Mouse (Mus musculus) macrophage (primary cell): ENCODE data around the gene Olfm4. TPM values are rescaled to one million over a fixed set of nuclear protein-coding genes. Genes with fewer than 3 reads are reported as not detected.

ENCODE experiments used
- H3K27ac ChIP-seq: fragments of 350-480 bp; formaldehyde crosslinking; 2 replicates; pipeline ENCODE4 v1.9.0; 2021
- H3K36me3 ChIP-seq: fragments of 350-480 bp; formaldehyde crosslinking; 2 replicates; pipeline ENCODE4 v1.9.0; 2021; ENCODE audit errors: inconsistent target
- H3K4me3 ChIP-seq: fragments of 350-480 bp; formaldehyde crosslinking; 2 replicates; pipeline ENCODE4 v1.9.0; 2021; ENCODE audit errors: inconsistent target
- H3K79me2 ChIP-seq: fragments of 350-480 bp; formaldehyde crosslinking; 2 replicates; pipeline ENCODE4 v1.9.0; 2021; ENCODE audit errors: inconsistent target
- WGBS: methylation state at CpG from one replicate; pipeline ENCODE4 v1.1.7; 2026; ENCODE audit warnings: inconsistent platforms; ENCODE audit not compliant: missing documents; 5-methylcytosine and 5-hydroxymethylcytosine counted together
- polyA plus RNA-seq: library from polyadenylated mRNA; stranded (reverse); fragments of 250-400 nt; gene quantifications from 3 replicates; pipeline ENCODE4 v1.2.4, GENCODE M21; 2018; ENCODE audit warnings: inconsistent platforms

The Olfm4 gene
- polyA plus RNA-seq, 1 experiment from 2014 or later: 0.76 TPM

- Histone ChIP-seq H3K79me2 (no peaks in the 10 kb centered on the region), H3K36me3 (no peaks in the 10 kb centered on the region), H3K27ac (no peak overlapping the region), H3K4me3 (no peak overlapping the region)
- 65% methylated on average over 4 of the region's 4 CpGs for WGBS
Measured at GRCm38 (mm10) chr14:79989785-79990184, 5.9 kb downstream of the Olfm4 start.

GRCm38 (mm10) chr14:79990547-79990946 lies 6.7 kb downstream of the Olfm4 start:
- Histone ChIP-seq H3K79me2 (no peaks in the 10 kb centered on the region), H3K4me3 (no peak overlapping the region), H3K27ac (no peak overlapping the region), H3K36me3 (no peaks in the 10 kb centered on the region)
- WGBS: 78% methylated on average over 5 of the region's 5 CpGs

DNA sequence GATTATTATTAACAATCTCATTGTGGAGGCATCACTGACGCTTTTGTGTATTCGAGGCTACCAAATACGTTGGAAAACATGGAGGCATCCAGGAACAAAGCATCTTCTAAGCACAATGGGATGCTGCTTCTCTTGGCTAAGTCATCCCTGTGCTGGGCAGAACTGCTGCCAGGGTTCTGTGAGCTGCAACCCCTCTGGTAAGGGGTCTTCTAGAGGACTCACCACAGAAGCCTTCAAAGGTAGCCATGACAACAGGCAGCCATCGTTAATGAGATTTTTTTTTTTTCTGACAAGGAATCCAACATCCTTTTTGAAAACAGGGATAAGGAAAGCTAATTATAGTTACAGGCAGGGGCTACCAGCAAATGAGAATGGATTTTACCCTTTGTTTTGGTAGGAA lies 13.7 kb downstream of the Olfm4 start:
- Histone ChIP-seq H3K79me2 (no peaks in the 10 kb centered on the region), H3K4me3 (no peak overlapping the region), H3K27ac (no peak overlapping the region), H3K36me3 (no peaks in the 10 kb centered on the region)
- 77% methylated on average over 4 of the region's 4 CpGs for WGBS

DNA sequence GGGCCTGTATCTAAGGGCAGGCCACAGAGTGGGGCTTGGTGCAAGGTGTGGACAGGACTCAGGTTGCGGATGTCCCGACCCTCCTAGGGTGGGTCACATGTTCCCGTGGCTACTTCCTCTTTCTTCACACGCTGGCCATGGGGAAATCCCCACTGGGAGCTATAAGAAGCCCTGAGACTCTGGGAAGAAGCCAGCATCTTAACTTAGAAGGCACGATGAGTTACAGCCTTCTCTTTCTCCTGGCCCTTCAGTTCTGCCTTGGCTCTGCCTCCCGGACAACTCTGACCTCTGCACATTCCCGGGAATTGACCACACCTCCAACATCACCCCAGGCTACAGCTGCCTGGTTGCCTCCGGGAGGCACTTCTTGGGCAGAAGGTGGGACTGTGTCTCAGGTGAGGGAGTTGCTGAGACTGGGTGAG lies 16.2 kb downstream of the Olfm4 start:
- Histone ChIP-seq H3K4me3 (no peak overlapping the region), H3K79me2 (no peaks in the 10 kb centered on the region)
- 12% methylated on average over 8 of the region's 8 CpGs for WGBS

GRCm38 (mm10) chr14:80007686-80008085 lies 23.8 kb downstream of the Olfm4 start:
- Histone ChIP-seq H3K4me3 (no peak overlapping the region), H3K79me2 (no peaks in the 10 kb centered on the region), H3K36me3 (no peaks in the 10 kb centered on the region), H3K27ac (no peak overlapping the region)
- WGBS: 80% methylated on average over 3 of the region's 3 CpGs

More for the DNA sequence above, 16.2 kb downstream of the Olfm4 start:
- H3K27ac ChIP-seq: no peak overlapping the region
- H3K36me3 ChIP-seq: no peaks in the 10 kb centered on the region

GRCm38 (mm10) chr14:80010426-80010825 lies 26.5 kb downstream of the Olfm4 start:
- Histone ChIP-seq H3K27ac (no peak overlapping the region), H3K36me3 (no peaks in the 10 kb centered on the region), H3K79me2 (no peaks in the 10 kb centered on the region), H3K4me3 (no peak overlapping the region)
- WGBS: 77% methylated on average over 3 of the region's 3 CpGs

- Histone ChIP-seq H3K36me3 (no peaks in the 10 kb centered on the region), H3K27ac (no peak overlapping the region), H3K79me2 (no peaks in the 10 kb centered on the region), H3K4me3 (no peak overlapping the region)
- 63% methylated on average over 6 of the region's 6 CpGs for WGBS
Measured at GRCm38 (mm10) chr14:80014966-80015365, 31.1 kb downstream of the Olfm4 start.

GRCm38 (mm10) chr14:80016112-80016511 lies 32.2 kb downstream of the Olfm4 start:
- Histone ChIP-seq H3K79me2 (no peaks in the 10 kb centered on the region), H3K27ac (no peak overlapping the region), H3K36me3 (no peaks in the 10 kb centered on the region), H3K4me3 (no peak overlapping the region)

GRCm38 (mm10) chr14:80026078-80026477 lies 42.2 kb downstream of the Olfm4 start:
- Histone ChIP-seq H3K79me2 (no peaks in the 10 kb centered on the region), H3K4me3 (no peak overlapping the region), H3K27ac (no peak overlapping the region), H3K36me3 (no peaks in the 10 kb centered on the region)
- 83% methylated on average over 6 of the region's 6 CpGs for WGBS

DNA sequence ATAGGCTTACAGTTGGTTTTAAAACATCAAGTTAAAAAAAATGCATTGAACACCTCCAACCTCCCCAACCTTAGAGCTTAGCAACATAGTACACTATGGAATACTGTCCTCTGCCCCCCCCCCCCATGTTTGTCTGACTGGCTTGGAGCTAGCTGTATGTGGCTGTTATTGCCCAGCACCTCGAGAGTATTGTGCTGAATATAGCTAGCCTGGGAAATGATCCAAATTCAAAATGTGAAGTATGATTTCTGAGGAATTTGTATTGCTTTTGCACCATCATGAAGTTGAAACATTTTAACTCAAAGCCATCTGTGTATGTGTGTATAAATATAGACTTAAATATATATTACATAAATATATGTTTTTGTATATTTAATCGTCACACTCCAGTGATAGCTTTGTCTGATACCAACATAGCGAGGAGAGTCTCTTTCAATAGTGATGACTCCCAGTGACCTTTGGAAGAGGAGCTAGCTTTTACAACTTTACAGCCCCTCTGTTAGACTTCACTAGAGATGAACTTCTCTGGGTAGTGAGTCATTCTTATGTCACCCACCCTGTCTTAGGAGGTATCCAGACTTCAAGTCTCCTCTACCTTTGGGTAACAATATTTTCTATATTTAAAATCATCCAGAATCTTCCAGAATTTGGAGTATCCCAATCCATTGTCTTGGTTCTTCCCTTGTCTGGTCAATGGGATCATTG lies 45.6 kb downstream of the Olfm4 start:
- Histone ChIP-seq H3K4me3 (no peak overlapping the region), H3K79me2 (no peaks in the 10 kb centered on the region), H3K27ac (no peak overlapping the region), H3K36me3 (no peaks in the 10 kb centered on the region)
- WGBS: 92% methylated on average over 3 of the region's 3 CpGs

DNA sequence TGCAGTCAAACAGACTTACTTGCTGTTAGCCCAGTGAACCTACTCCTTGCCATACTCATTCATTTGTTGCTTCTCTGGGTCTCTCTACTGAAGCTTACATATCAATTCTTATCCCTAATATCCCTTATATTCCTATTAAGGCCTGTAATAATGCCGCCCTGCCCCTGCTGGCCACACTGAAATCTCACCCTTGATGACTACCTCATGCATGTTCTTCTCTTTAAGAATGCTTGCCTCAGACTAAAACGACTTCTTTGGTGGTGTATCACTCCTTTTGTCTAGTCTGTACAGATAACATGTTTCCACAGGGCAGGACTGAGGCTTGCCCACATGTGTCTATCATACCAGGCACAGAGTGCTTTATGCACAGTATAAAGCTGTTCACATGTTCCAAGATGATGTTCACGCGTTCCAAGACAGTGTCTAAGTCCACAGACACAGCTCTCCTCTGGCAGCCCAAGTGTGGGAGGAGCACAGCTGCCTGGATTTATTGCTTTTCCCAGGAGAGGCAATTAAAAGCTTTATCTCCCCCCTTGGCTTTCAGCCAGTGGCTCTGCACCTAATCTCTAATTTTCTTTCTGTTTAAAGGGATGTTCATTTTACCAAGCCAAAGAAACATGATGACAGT lies 55.9 kb downstream of the Olfm4 start:
- no peak overlapping the region for H3K4me3 ChIP-seq
- H3K79me2 ChIP-seq: no peaks in the 10 kb centered on the region
- H3K27ac ChIP-seq: no peak overlapping the region
- 83% methylated on average over 4 of the region's 4 CpGs for WGBS
- H3K36me3 ChIP-seq: no peaks in the 10 kb centered on the region

- Histone ChIP-seq H3K36me3 (no peaks in the 10 kb centered on the region), H3K4me3 (no peak overlapping the region), H3K79me2 (no peaks in the 10 kb centered on the region), H3K27ac (no peak overlapping the region)
- WGBS: 92% methylated on average over 6 of the region's 6 CpGs
Measured at GRCm38 (mm10) chr14:80046104-80046734, 62.3 kb downstream of the Olfm4 start.

DNA sequence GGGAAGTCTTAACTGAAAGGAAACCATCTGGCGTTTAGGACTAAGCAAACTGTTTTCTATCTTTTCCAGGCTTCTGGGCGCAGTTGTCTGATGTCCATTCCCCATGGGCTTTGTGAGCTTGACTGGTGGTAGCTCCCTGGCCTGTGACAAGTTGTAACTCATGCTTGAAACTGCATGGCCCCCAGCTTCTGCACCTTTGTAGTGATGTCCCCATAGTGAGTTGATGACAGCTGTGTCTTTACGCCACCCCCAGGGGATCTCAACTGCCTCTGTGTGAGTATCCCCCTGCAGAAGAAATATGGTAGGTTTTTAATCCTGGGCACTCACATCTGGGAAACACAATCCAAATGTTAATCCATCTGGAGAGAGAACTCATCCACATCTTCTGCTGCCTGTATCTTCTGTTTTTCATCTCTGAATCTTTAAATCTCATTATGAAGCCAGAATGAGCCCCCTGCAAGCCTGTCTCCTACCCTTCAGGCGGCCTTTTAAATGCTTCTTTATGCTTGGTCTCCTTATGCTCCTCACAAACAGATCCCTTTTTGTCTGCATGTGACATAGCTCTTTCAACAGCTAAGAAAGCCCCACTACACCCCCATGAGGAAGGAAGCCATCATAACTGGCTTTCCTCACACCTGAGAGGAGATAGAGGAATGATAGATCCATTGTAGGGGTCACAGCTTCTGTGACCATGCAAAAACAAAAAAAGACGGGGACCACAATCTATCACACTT lies 63.7 kb downstream of the Olfm4 start:
- Histone ChIP-seq H3K36me3 (no peaks in the 10 kb centered on the region), H3K4me3 (no peak overlapping the region), H3K27ac (no peak overlapping the region), H3K79me2 (no peaks in the 10 kb centered on the region)
- WGBS: 68% methylated on average over 5 of the region's 5 CpGs

DNA sequence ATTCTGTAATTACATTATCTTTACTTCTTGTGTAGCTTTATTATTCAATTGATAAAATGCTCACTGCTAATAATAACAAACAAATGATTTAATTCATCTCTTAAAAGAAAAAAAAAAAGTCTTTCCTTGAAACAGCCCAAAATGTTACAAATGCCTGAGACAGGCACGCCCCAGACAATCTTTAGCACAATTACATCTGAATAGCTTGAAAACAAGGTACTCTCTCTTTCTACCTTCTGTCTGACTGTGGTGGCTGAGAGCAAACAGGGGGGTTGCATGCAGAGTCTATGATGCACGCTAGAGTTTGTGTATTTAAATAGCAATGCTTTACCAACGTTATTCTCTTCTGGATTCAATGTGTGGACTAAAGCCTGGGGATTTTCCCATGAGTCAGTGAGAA lies 71.8 kb downstream of the Olfm4 start:
- no peak overlapping the region for H3K4me3 ChIP-seq
- no peaks in the 10 kb centered on the region for H3K36me3 ChIP-seq
- no peak overlapping the region for H3K27ac ChIP-seq
- WGBS: 79% methylated on average over 3 of the region's 3 CpGs
- H3K79me2 ChIP-seq: no peaks in the 10 kb centered on the region

- no peaks in the 10 kb centered on the region for H3K79me2 ChIP-seq
- WGBS: 83% methylated on average over 3 of the region's 3 CpGs
- H3K27ac ChIP-seq: no peak overlapping the region
Measured at GRCm38 (mm10) chr14:80061686-80062085, 77.8 kb downstream of the Olfm4 start.

More at GRCm38 (mm10) chr14:80061686-80062085, 77.8 kb downstream of the Olfm4 start:
- no peaks in the 10 kb centered on the region for H3K36me3 ChIP-seq
- no peak overlapping the region for H3K4me3 ChIP-seq
